In genomic region chr6:23253353-23254311, GRCm38 (mm10) we compare ENCODE assay signal across 12 mouse cellular contexts. TPM values are rescaled to one million over a fixed set of nuclear protein-coding genes. Genes with fewer than 3 reads are reported as not detected.
DNase-seq lines count a peak whose midpoint lies in the region; ATAC-seq lines count a peak whose summit lies in the region.
"Had no signal": no experiment of that assay in that cellular context is flagged by ENCODE, and none has a peak within 500 bp of the region (broad histone marks: within the 10 kb centered on the region; RNA-seq: fewer than 3 reads in every experiment).

No protein-coding gene starts in this region.

- H3K4me1 ChIP-seq in liver, embryonic 11.5 days (replicated peaks; ENCODE audit: control insufficient read depth, insufficient read depth, low read length), result no peaks in the 10 kb centered on the region
- no peaks in the 10 kb centered on the region for H3K4me1 ChIP-seq in liver, embryonic 12.5 days
- H3K4me1 ChIP-seq in hindbrain, embryonic 11.5 days (replicated peaks; ENCODE audit: control insufficient read depth, insufficient read depth, low read length), result no peaks in the 10 kb centered on the region; the same call in 1 of the 2 replicates
- H3K4me1 ChIP-seq in neural tube, embryonic 11.5 days (ENCODE audit: control insufficient read depth, insufficient read depth, low read length), result 0 out of 2 replicates have a peak, but pooled peaks cover 1% of the 10 kb centered on the region

- no peak overlapping the region for H3K9ac ChIP-seq in liver, embryonic 11.5 days (ENCODE audit: low read depth, low read length)
- H3K9ac ChIP-seq in liver, embryonic 12.5 days, result no peak overlapping the region
- H3K9ac ChIP-seq in hindbrain, embryonic 11.5 days (ENCODE audit: low read depth, low read length), result no peak overlapping the region
- H3K9ac ChIP-seq in neural tube, embryonic 11.5 days (ENCODE audit: low read length), result no peak overlapping the region

- H3K4me3 ChIP-seq in liver, embryonic 11.5 days (ENCODE audit: low read depth, low read length), result no peak overlapping the region
- H3K4me3 ChIP-seq in liver, embryonic 12.5 days, result no peak overlapping the region
- H3K4me3 ChIP-seq in hindbrain, embryonic 11.5 days (ENCODE audit: low read depth, low read length), result no peak overlapping the region; the same call in 1 of the 2 replicates
- no peak overlapping the region for H3K4me3 ChIP-seq in neural tube, embryonic 11.5 days (ENCODE audit: low read depth, low read length)
- H3K4me3 ChIP-seq: myocyte had no signal

- H3K27me3 ChIP-seq in liver, embryonic 11.5 days (replicated peaks; ENCODE audit: control insufficient read depth, insufficient read depth, low read length), result peaks cover 91% of the 10 kb centered on the region
- H3K27me3 ChIP-seq in liver, embryonic 12.5 days (replicated peaks), result peaks cover 88% of the 10 kb centered on the region
- H3K27me3 ChIP-seq in hindbrain, embryonic 11.5 days (ENCODE audit: control insufficient read depth, insufficient read depth, low read length), result peaks cover 83% of the 10 kb centered on the region
- peaks cover 91% of the 10 kb centered on the region for H3K27me3 ChIP-seq in neural tube, embryonic 11.5 days (ENCODE audit: control insufficient read depth, insufficient read depth, low read length)

- no peak overlapping the region for H3K4me2 ChIP-seq in liver, embryonic 11.5 days
- H3K4me2 ChIP-seq in liver, embryonic 12.5 days, result no peak overlapping the region
- peak overlapping the region; percentile 14 for H3K4me2 ChIP-seq in hindbrain, embryonic 11.5 days (replicated peaks; ENCODE audit: low read depth, low read length)
- peak overlapping the region; percentile 17; the same call in 1 of the 2 replicates for H3K4me2 ChIP-seq in neural tube, embryonic 11.5 days (ENCODE audit: low read depth)

- H3K9me3 ChIP-seq in liver, embryonic 11.5 days (ENCODE audit: control insufficient read depth, low read length), result no peaks in the 10 kb centered on the region
- no peaks in the 10 kb centered on the region for H3K9me3 ChIP-seq in liver, embryonic 12.5 days (replicated peaks)
- no peaks in the 10 kb centered on the region for H3K9me3 ChIP-seq in hindbrain, embryonic 11.5 days (ENCODE audit: control insufficient read depth, low read length)
- H3K9me3 ChIP-seq in neural tube, embryonic 11.5 days (ENCODE audit: control insufficient read depth, low read length), result no peaks in the 10 kb centered on the region

- ATAC-seq in liver, embryonic 11.5 days (replicated peaks; ENCODE audit: low FRiP score), result no peak
- ATAC-seq in liver, embryonic 12.5 days, result no peak
- ATAC-seq in hindbrain, embryonic 11.5 days (ENCODE audit: low FRiP score), result 0 out of 2 replicates have a peak, but pooled peaks have one; percentile 50
- ATAC-seq in neural tube, embryonic 11.5 days (ENCODE audit: insufficient read depth, low FRiP score, low TSS enrichment), result 0 out of 2 replicates have a peak, but pooled peaks have one; percentile 25
- ATAC-seq in erythroblast, adult 5-6 weeks (replicated peaks; ENCODE audit: low FRiP score, poor library complexity, severe bottlenecking), result no peak

- WGBS in liver, embryonic 11.5 days, result 1% methylated on average over 43 of the region's 43 CpGs
- WGBS in liver, embryonic 12.5 days (ENCODE audit: insufficient replicate concordance), result 2% methylated on average over 41 of the region's 43 CpGs
- WGBS in hindbrain, embryonic 11.5 days, result under 1% methylated on average over 43 of the region's 43 CpGs
- WGBS in neural tube, embryonic 11.5 days, result under 1% methylated on average over 40 of the region's 43 CpGs

- DNase-seq in liver, embryonic 11.5 days (ENCODE audit: low spot score), result peak; percentile 42
- peak; percentile 65 for DNase-seq in embryo, embryonic 11 days
- peak; percentile 69 for DNase-seq in hindbrain, embryonic 11.5 days (ENCODE audit: low spot score)
- peak; percentile 69 for DNase-seq in neural tube, embryonic 11.5 days (ENCODE audit: low spot score)
- DNase-seq in adrenal gland, adult 2 months, result no peak
- no peak for DNase-seq in left cerebral cortex, adult 11 months (ENCODE audit: low spot score)
- DNase-seq: gastrocnemius, postnatal 25 days; thymus, adult 18-20 months had no signal

- no peak overlapping the region for H3K27ac ChIP-seq in liver, embryonic 11.5 days (ENCODE audit: low read depth, low read length)
- no peak overlapping the region for H3K27ac ChIP-seq in liver, embryonic 12.5 days
- no peak overlapping the region for H3K27ac ChIP-seq in hindbrain, embryonic 11.5 days (ENCODE audit: low read depth, low read length)
- no peak overlapping the region for H3K27ac ChIP-seq in neural tube, embryonic 11.5 days (ENCODE audit: low read depth, low read length)

- H3K36me3 ChIP-seq in liver, embryonic 11.5 days (ENCODE audit: control insufficient read depth, insufficient read depth, low read length), result no peaks in the 10 kb centered on the region
- no peaks in the 10 kb centered on the region for H3K36me3 ChIP-seq in liver, embryonic 12.5 days
- no peaks in the 10 kb centered on the region for H3K36me3 ChIP-seq in hindbrain, embryonic 11.5 days (ENCODE audit: control insufficient read depth, insufficient read depth, low read length)
- H3K36me3 ChIP-seq in neural tube, embryonic 11.5 days (ENCODE audit: control insufficient read depth, insufficient read depth, low read length), result no peaks in the 10 kb centered on the region

RNA-seq across cellular contexts. Expression of gene Fezf1, which starts 5.5 kb away (rescaled TPM):
- not detected in 2 replicates for polyA plus RNA-seq in liver, embryonic 11.5 days (2014; fragmentation: Nextera tagmentation; extraction: Ambion mirVana)
- polyA plus RNA-seq in liver, embryonic 12.5 days (2016; fragmentation: Nextera tagmentation; extraction: Ambion mirVana), result not detected in 2 replicates
- 0.11 TPM in 1 of 2 replicates, not detected in the other for polyA plus RNA-seq in hindbrain, embryonic 11.5 days (2014; fragmentation: Nextera tagmentation; extraction: Ambion mirVana)
- not detected in 2 replicates for polyA plus RNA-seq in neural tube, embryonic 11.5 days (2014; fragmentation: Nextera tagmentation; extraction: Ambion mirVana)
- not detected for total RNA-seq in adrenal gland, adult 2 months (2021)
- polyA plus RNA-seq in adrenal gland, adult 2 months (2012; rRNA removed), result not detected in 2 replicates
- total RNA-seq in erythroblast, adult 5-6 weeks (2015; ENCODE audit: low replicate concordance), result not detected in 2 replicates
- total RNA-seq in erythroblast, adult 5-6 weeks (2017; ENCODE audit: low replicate concordance), result not detected in 2 replicates
- total RNA-seq: gastrocnemius, postnatal 25 days; MEL had no signal
- polyA plus RNA-seq: myocyte had no signal

Comparison
In these comparisons a context has a peak if more than half of its experiments do, and no peak if none do; other contexts are left out.
1. ATAC-seq: peak in hindbrain, embryonic 11.5 days (single experiment) and neural tube, embryonic 11.5 days (single experiment); none in liver, embryonic 11.5 days (single experiment), liver, embryonic 12.5 days (single experiment) and erythroblast, adult 5-6 weeks (single experiment).
2. DNase-seq: peak in liver, embryonic 11.5 days (single experiment), embryo, embryonic 11 days (single experiment), hindbrain, embryonic 11.5 days (single experiment) and neural tube, embryonic 11.5 days (single experiment); none in adrenal gland, adult 2 months (single experiment) and left cerebral cortex, adult 11 months (single experiment).
3. H3K4me2 ChIP-seq: peak in hindbrain, embryonic 11.5 days (single experiment) and neural tube, embryonic 11.5 days (single experiment); none in liver, embryonic 11.5 days (single experiment) and liver, embryonic 12.5 days (single experiment).